Mouse (Mus musculus): Measurements from ENCODE around the gene Npas3.

- TF ChIP-seq CTCF (IDR thresholded peaks at IDR 0.05; ENCODE audit: low read depth) = no peak
- TF ChIP-seq EP300 (optimal IDR thresholded peaks at IDR 0.05) = no peak
These were observed 593.6 kb downstream of the Npas3 start for GRCm38 (mm10) chr12:53841928-53842671.

Measured in stomach, postnatal 0 days (tissue).